Mouse (Mus musculus): ENCODE measurements around the gene Pwp2. TPM values are rescaled to one million over a fixed set of nuclear protein-coding genes. Genes with fewer than 3 reads are reported as not detected.
A peak's percentile ranks its signal among the peaks of the same experiment; 100 is the strongest.

Gene Pwp2
- polyA plus RNA-seq, 1 experiment from 2014 or later = 17.0 TPM

DNA sequence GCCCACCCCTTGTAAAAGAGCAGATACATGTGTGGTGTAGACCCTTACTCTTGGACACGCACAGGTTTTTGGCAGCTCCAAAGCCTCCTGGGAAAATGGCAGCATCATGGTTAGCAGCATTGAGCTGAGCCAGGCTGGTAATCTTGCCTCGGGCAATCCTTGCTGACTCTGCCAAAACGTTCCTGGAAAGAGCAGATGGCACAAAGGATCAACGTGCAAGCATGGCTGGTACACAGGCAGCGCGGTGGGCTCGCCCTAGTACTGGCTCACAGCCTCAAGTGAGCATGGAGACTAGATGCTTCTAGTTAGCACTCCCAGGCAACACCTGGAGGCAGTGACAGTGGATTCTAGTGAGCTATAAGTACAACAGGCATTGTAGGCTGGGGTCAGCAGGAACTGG lies 17.6 kb downstream of the Pwp2 start:
- peaks cover 13% of the 10 kb centered on the region for H3K4me1 ChIP-seq (replicated peaks; ENCODE audit: control insufficient read depth, insufficient read depth, low read length)
- H3K27me3 ChIP-seq (ENCODE audit: control insufficient read depth, insufficient read depth, low read depth, low read length) = no peaks in the 10 kb centered on the region
- H3K9ac ChIP-seq (ENCODE audit: low read length) = no peak overlapping the region
- H3K27ac ChIP-seq (ENCODE audit: low read length) = no peak overlapping the region
- H3K4me3 ChIP-seq (ENCODE audit: low read length) = no peak overlapping the region
- 92% methylated on average over 7 of the region's 7 CpGs for WGBS
- H3K4me2 ChIP-seq (ENCODE audit: low read depth, low read length) = no peak overlapping the region
- no peak for ATAC-seq (ENCODE audit: low read depth)
- no peaks in the 10 kb centered on the region for H3K9me3 ChIP-seq (ENCODE audit: control insufficient read depth, low read length)
- peaks cover 40% of the 10 kb centered on the region for H3K36me3 ChIP-seq (ENCODE audit: control insufficient read depth, insufficient read depth, low read length)

DNA sequence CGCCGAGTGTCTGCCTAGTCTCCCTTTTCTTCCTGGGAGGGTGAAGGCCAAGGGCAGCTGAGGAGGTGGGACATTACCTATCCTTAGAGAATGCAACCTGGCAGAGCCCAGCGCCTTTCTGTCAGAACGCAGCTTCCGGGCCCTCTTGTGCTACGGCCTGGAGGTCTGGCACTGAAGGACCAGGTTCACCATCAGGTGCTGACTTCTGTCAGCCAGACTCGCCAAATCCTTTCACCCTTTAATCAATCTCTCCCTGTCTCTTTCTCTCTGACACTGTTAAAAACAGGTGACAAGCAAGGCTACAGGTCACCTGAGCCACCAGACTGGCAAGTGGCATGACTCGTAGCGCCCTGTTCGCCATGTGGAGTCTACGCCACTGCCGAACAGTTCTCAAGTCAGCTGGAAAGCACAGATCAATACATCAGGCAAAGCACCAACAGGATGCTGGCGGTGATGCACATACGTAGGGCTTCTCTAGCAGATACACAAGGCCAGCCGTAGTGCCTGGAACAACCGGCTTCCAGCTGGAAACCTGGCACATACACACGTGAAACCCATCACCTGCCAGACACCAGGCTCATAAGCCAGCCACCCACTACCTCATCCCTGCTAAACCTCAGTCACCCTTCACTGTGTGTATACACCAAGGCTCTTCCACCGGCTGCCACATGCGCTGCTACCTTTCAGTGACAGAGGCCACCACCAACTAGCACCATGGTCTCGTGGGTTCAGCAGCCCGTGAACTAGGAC lies 19.5 kb downstream of the Pwp2 start:
- 92% methylated on average over 21 of the region's 21 CpGs for WGBS
- ATAC-seq (ENCODE audit: low read depth) = no peak
- Histone ChIP-seq H3K4me2 (ENCODE audit: low read depth, low read length) (no peak overlapping the region), H3K4me3 (ENCODE audit: low read length) (no peak overlapping the region), H3K36me3 (ENCODE audit: control insufficient read depth, insufficient read depth, low read length) (peaks cover 38% of the 10 kb centered on the region), H3K9ac (ENCODE audit: low read length) (no peak overlapping the region), H3K4me1 (replicated peaks; ENCODE audit: control insufficient read depth, insufficient read depth, low read length) (peaks cover 13% of the 10 kb centered on the region), H3K9me3 (ENCODE audit: control insufficient read depth, low read length) (no peaks in the 10 kb centered on the region), H3K27me3 (ENCODE audit: control insufficient read depth, insufficient read depth, low read depth, low read length) (no peaks in the 10 kb centered on the region), H3K27ac (ENCODE audit: low read length) (no peak overlapping the region)

DNA sequence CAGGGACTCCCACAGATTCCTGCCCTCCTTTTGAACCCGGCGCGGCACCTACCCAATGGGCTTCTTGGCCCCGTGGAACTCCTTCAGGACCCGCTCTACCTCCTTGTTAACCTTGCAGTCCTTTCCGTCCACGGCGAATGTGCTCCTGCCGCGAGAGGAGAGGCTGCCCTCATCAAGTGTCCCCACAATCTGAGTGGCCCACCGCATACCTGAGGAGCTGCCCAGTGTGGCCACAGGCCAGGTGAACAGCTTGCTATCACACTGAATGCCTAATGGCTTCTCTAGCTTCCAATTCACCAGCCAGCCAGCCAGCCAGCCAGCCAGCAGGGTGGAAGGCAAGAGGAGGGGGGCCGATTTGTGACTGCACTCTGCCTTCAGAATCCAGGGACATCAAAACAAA lies 20.2 kb downstream of the Pwp2 start:
- H3K4me3 ChIP-seq (ENCODE audit: low read length) = no peak overlapping the region
- H3K9ac ChIP-seq (ENCODE audit: low read length) = no peak overlapping the region
- no peak overlapping the region for H3K4me2 ChIP-seq (ENCODE audit: low read depth, low read length)
- whole genome bisulfite sequencing = 93% methylated on average over 12 of the region's 12 CpGs
- H3K4me1 ChIP-seq (replicated peaks; ENCODE audit: control insufficient read depth, insufficient read depth, low read length) = peaks cover 10% of the 10 kb centered on the region
- no peaks in the 10 kb centered on the region for H3K9me3 ChIP-seq (ENCODE audit: control insufficient read depth, low read length)
- no peak overlapping the region for H3K27ac ChIP-seq (ENCODE audit: low read length)
- peaks cover 38% of the 10 kb centered on the region for H3K36me3 ChIP-seq (ENCODE audit: control insufficient read depth, insufficient read depth, low read length)
- no peaks in the 10 kb centered on the region for H3K27me3 ChIP-seq (ENCODE audit: control insufficient read depth, insufficient read depth, low read depth, low read length)
- ATAC-seq (ENCODE audit: low read depth) = no peak

DNA sequence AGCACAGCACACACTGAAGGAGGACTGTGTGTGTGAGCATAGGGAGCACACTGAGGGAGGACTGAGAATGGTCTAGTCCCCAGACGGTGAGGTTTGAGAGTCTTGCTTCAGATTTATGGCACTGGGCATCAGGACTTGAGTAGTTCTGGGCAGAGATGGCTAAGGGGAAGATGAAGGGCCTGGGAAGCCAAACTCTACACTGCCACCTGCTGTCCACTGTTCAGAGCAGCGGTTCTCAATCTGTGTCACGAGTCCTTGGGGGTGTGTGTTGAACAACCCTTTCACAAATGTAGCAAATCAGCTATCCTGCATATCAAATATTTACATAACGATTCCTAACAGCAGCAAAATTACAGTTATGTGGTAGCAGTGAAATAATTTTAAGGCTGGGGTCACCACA lies 21.0 kb downstream of the Pwp2 start:
- no peak for ATAC-seq (ENCODE audit: low read depth)
- Histone ChIP-seq H3K4me2 (ENCODE audit: low read depth, low read length) (no peak overlapping the region), H3K27ac (ENCODE audit: low read length) (no peak overlapping the region), H3K27me3 (ENCODE audit: control insufficient read depth, insufficient read depth, low read depth, low read length) (no peaks in the 10 kb centered on the region), H3K4me1 (replicated peaks; ENCODE audit: control insufficient read depth, insufficient read depth, low read length) (peaks cover 14% of the 10 kb centered on the region), H3K9me3 (ENCODE audit: control insufficient read depth, low read length) (no peaks in the 10 kb centered on the region), H3K36me3 (ENCODE audit: control insufficient read depth, insufficient read depth, low read length) (peaks cover 38% of the 10 kb centered on the region), H3K4me3 (ENCODE audit: low read length) (no peak overlapping the region), H3K9ac (ENCODE audit: low read length) (no peak overlapping the region)
- 30% methylated on average over 4 of the region's 4 CpGs for WGBS

DNA sequence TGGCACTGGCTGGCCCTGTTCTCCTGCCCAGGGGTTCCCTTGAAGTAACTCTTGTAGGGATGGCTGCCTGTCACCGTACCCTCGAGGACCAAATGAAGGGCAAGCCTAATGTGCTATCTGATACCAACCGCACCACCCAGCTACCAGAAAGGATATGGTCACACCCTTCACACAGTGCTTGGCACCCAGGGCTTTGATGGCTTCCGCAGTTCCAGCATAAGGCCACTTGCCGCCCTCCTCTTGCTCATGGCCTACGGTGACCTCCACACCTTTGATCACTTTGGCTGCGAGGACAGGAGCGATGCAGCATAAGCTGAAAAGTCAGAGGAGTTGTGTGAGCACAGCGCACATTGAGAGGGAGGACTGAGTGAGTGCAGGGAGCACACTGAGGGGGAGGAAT lies 21.7 kb downstream of the Pwp2 start:
- Histone ChIP-seq H3K9ac (ENCODE audit: low read length) (no peak overlapping the region), H3K9me3 (ENCODE audit: control insufficient read depth, low read length) (no peaks in the 10 kb centered on the region), H3K4me3 (ENCODE audit: low read length) (no peak overlapping the region), H3K27me3 (ENCODE audit: control insufficient read depth, insufficient read depth, low read depth, low read length) (no peaks in the 10 kb centered on the region), H3K4me2 (ENCODE audit: low read depth, low read length) (no peak overlapping the region), H3K27ac (ENCODE audit: low read length) (no peak overlapping the region), H3K36me3 (ENCODE audit: control insufficient read depth, insufficient read depth, low read length) (peaks cover 38% of the 10 kb centered on the region), H3K4me1 (replicated peaks; ENCODE audit: control insufficient read depth, insufficient read depth, low read length) (peaks cover 9% of the 10 kb centered on the region)
- 91% methylated on average over 9 of the region's 9 CpGs for WGBS
- no peak for ATAC-seq (ENCODE audit: low read depth)

DNA sequence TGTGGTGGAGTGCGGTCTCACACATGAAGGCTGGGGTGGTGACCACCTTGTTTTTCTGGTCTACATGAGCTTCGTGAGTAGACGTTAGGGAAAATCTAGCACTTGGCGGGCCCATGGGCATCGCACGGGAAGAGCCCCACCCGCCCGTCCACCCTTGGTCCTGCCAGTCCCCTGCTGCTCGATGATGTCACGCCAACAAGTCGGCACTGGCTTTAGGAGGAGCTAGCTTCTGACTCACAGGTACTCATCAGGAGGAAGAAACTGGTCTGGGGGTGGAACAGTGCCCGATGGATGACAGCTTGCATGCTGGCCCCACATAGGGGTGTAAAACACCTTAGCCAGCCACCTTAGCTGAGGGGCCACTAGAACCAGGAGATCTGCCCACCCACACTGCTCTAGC lies 22.3 kb downstream of the Pwp2 start:
- Histone ChIP-seq H3K9me3 (ENCODE audit: control insufficient read depth, low read length) (no peaks in the 10 kb centered on the region), H3K27ac (ENCODE audit: low read length) (no peak overlapping the region), H3K4me2 (ENCODE audit: low read depth, low read length) (no peak overlapping the region), H3K4me3 (ENCODE audit: low read length) (no peak overlapping the region), H3K9ac (ENCODE audit: low read length) (no peak overlapping the region), H3K36me3 (ENCODE audit: control insufficient read depth, insufficient read depth, low read length) (peaks cover 37% of the 10 kb centered on the region), H3K4me1 (replicated peaks; ENCODE audit: control insufficient read depth, insufficient read depth, low read length) (peaks cover 9% of the 10 kb centered on the region), H3K27me3 (ENCODE audit: control insufficient read depth, insufficient read depth, low read depth, low read length) (no peaks in the 10 kb centered on the region)
- 94% methylated on average over 12 of the region's 12 CpGs for WGBS
- no peak for ATAC-seq (ENCODE audit: low read depth)

DNA sequence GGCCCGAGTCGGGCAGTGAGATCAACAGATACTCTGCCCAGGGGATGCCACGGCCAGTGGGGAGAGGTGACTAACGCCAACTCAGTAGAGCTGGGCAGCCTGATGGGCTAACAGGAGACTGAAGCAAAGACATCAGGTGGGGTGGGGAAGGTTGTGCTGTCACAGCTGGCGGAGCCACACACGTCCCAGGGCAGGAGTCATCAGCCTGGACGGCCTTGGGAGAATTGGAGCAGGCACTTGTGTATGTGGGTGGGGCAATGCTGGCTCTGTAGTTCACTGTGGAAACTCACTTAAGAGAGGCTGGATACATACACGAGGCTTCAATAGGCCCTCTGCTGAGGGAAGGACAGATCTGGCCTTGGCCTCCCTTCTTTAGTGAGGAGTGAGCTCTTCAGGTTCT lies 23.9 kb downstream of the Pwp2 start:
- no peak for ATAC-seq (ENCODE audit: low read depth)
- no peak overlapping the region for H3K9ac ChIP-seq (ENCODE audit: low read length)
- no peak overlapping the region for H3K4me3 ChIP-seq (ENCODE audit: low read length)
- no peak overlapping the region for H3K4me2 ChIP-seq (ENCODE audit: low read depth, low read length)
- WGBS = 78% methylated on average over 8 of the region's 8 CpGs
- H3K27ac ChIP-seq (ENCODE audit: low read length) = no peak overlapping the region
- H3K36me3 ChIP-seq (ENCODE audit: control insufficient read depth, insufficient read depth, low read length) = peaks cover 29% of the 10 kb centered on the region
- peaks cover 9% of the 10 kb centered on the region for H3K4me1 ChIP-seq (replicated peaks; ENCODE audit: control insufficient read depth, insufficient read depth, low read length)
- H3K9me3 ChIP-seq (ENCODE audit: control insufficient read depth, low read length) = no peaks in the 10 kb centered on the region
- H3K27me3 ChIP-seq (ENCODE audit: control insufficient read depth, insufficient read depth, low read depth, low read length) = no peaks in the 10 kb centered on the region

DNA sequence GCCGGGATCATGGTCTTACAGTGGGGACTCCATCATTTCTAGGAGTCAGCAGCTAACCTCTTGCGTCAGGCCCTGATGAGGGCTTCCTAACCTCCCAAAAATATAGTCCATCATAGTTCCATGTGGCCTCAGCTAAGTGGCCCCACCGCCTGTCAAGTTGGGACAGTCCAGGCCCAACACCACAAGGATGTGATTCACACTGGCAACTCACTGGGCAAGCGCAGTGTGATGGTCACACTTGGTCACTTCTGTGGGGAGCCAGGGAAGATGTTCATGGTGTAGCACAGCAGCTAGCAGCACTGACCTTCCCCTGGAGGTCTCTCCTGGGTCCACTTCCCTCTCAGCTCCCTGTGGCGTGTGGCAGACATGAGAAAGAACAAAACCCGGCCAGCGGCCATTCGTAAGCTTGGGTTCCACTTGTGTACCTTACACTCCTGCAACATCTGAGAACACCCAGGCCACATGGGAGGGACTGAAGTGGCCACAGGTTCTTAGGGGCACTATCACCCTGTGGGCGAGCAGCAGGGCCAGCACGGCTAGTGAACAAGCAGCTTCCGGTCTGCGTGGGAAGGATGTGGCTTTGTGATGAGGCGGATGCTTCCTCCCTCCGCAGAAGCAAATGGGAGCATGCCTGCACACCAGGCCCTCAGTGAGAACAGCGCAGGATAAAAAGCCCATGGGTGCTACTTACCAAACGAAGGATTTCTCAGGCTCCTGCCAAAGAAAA lies 24.4 kb downstream of the Pwp2 start:
- 84% methylated on average over 16 of the region's 16 CpGs for WGBS
- no peak overlapping the region for H3K9ac ChIP-seq (ENCODE audit: low read length)
- H3K4me3 ChIP-seq (ENCODE audit: low read length) = no peak overlapping the region
- peaks cover 25% of the 10 kb centered on the region for H3K36me3 ChIP-seq (ENCODE audit: control insufficient read depth, insufficient read depth, low read length)
- H3K9me3 ChIP-seq (ENCODE audit: control insufficient read depth, low read length) = no peaks in the 10 kb centered on the region
- no peaks in the 10 kb centered on the region for H3K27me3 ChIP-seq (ENCODE audit: control insufficient read depth, insufficient read depth, low read depth, low read length)
- no peak overlapping the region for H3K4me2 ChIP-seq (ENCODE audit: low read depth, low read length)
- peaks cover 9% of the 10 kb centered on the region for H3K4me1 ChIP-seq (replicated peaks; ENCODE audit: control insufficient read depth, insufficient read depth, low read length)
- ATAC-seq (ENCODE audit: low read depth) = no peak
- no peak overlapping the region for H3K27ac ChIP-seq (ENCODE audit: low read length)

DNA sequence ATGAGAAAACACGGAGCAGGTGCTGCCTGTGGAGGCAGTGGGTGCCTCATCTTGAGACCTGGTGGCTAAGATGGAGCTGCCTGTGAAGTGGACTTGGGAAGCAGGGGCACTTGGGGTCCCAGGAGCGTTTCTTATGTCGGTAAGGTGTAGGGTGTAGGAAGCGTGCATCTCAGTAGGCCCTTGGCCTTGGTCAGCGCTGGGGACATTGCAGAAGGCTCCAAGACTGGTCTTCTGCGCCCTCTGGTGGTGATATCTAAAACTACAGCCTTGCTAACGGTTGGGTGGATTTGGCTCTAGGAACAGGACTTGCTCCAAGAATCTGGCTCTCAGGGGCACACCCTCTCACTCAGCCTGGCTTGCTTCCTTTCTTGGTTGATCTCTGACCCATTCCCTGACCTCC lies 25.0 kb downstream of the Pwp2 start:
- peak overlapping the region; percentile 43; the same call in 1 of the 2 replicates for H3K27ac ChIP-seq (ENCODE audit: low read length)
- H3K36me3 ChIP-seq (ENCODE audit: control insufficient read depth, insufficient read depth, low read length) = peaks cover 21% of the 10 kb centered on the region
- WGBS = 0% methylated on average over 7 of the region's 7 CpGs
- H3K9ac ChIP-seq (ENCODE audit: low read length) = peak overlapping the region; percentile 2; the same call in 1 of the 2 replicates
- peak overlapping the region; percentile 41 for H3K4me2 ChIP-seq (ENCODE audit: low read depth, low read length)
- no peaks in the 10 kb centered on the region for H3K9me3 ChIP-seq (ENCODE audit: control insufficient read depth, low read length)
- peak; percentile 77 for ATAC-seq (ENCODE audit: low read depth)
- no peak overlapping the region; the same call in 1 of the 2 replicates for H3K4me3 ChIP-seq (ENCODE audit: low read length)
- H3K27me3 ChIP-seq (ENCODE audit: control insufficient read depth, insufficient read depth, low read depth, low read length) = no peaks in the 10 kb centered on the region
- peaks cover 9% of the 10 kb centered on the region for H3K4me1 ChIP-seq (replicated peaks; ENCODE audit: control insufficient read depth, insufficient read depth, low read length)

Measured in lung, embryonic 16.5 days (tissue).